Comparison of ENCODE assay signal across 10 mouse cellular contexts in the genomic region with DNA sequence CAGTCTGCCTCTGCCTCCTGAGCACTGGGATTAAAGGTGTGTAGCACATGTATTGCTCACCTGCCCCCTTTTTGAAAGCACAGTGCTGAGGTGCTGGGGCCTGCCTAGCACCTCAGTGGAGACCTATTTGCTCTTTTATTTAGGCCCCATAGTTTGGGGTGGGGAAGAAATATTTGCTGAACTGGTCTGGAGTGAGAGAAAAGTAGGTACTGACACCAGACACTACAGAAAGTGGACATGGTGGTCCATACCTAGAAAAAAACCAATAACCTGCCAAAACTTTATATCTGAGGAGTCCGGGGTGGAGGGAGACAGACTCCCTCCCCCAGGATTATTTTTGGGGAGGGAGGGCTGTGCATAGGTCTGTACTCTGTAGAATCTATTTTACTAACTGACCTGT. TPM values are rescaled to one million over a fixed set of nuclear protein-coding genes. Genes with fewer than 3 reads are reported as not detected.
DNase-seq lines count a peak whose midpoint lies in the region; ATAC-seq and TF ChIP-seq lines count a peak whose summit lies in the region.
"Not testable (repeated sequence)": the region's sequence is repeated elsewhere in the genome, so short reads cannot be mapped to it uniquely, and the experiment has no call there.
"Had no signal": no experiment of that assay in that cellular context is flagged by ENCODE, and none has a peak within 500 bp of the region (broad histone marks: within the 10 kb centered on the region; RNA-seq: fewer than 3 reads in every experiment).

No protein-coding gene starts in this region.

- H3K4me1 ChIP-seq in forebrain, embryonic 10.5 days: peaks cover 42% of the 10 kb centered on the region
- H3K4me1 ChIP-seq in hindbrain, embryonic 16.5 days (ENCODE audit: control insufficient read depth, insufficient read depth, low read depth, low read length): peaks cover 20% of the 10 kb centered on the region
- H3K4me1 ChIP-seq in midbrain, embryonic 12.5 days: peaks cover 26% of the 10 kb centered on the region
- H3K4me1 ChIP-seq in neural tube, embryonic 12.5 days: peaks cover 23% of the 10 kb centered on the region

- H3K27me3 ChIP-seq in forebrain, embryonic 10.5 days (ENCODE audit: poor library complexity, severe bottlenecking); hindbrain, embryonic 16.5 days (replicated peaks; ENCODE audit: control insufficient read depth, insufficient read depth, low read length); midbrain, embryonic 12.5 days; neural tube, embryonic 12.5 days (replicated peaks): not testable (repeated sequence)

- peaks cover 48% of the 10 kb centered on the region for H3K36me3 ChIP-seq in forebrain, embryonic 10.5 days (replicated peaks)
- not testable (repeated sequence) for H3K36me3 ChIP-seq in hindbrain, embryonic 16.5 days (ENCODE audit: control insufficient read depth, insufficient read depth, low read length)
- peaks cover 26% of the 10 kb centered on the region for H3K36me3 ChIP-seq in midbrain, embryonic 12.5 days
- peaks cover 20% of the 10 kb centered on the region for H3K36me3 ChIP-seq in neural tube, embryonic 12.5 days

- ATAC-seq in hindbrain, embryonic 16.5 days; midbrain, embryonic 12.5 days (ENCODE audit: low FRiP score, low read depth); neural tube, embryonic 12.5 days (ENCODE audit: low FRiP score, low read depth): not testable (repeated sequence)

- H3K9me3 ChIP-seq in forebrain, embryonic 10.5 days; hindbrain, embryonic 16.5 days (ENCODE audit: control insufficient read depth, low read length); midbrain, embryonic 12.5 days; neural tube, embryonic 12.5 days: not testable (repeated sequence)

- TF ChIP-seq CTCF in layer of hippocampus, adult 2 months (conservative IDR thresholded peaks at IDR 0.05): not testable (repeated sequence)

- H3K9ac ChIP-seq in hindbrain, embryonic 16.5 days (ENCODE audit: low read depth, low read length); midbrain, embryonic 12.5 days (replicated peaks); neural tube, embryonic 12.5 days: not testable (repeated sequence)

- DNase-seq in cerebellum, adult 8-10 months: peak; percentile 33
- DNase-seq in forebrain, embryonic 10.5 days (ENCODE audit: extremely low spot score, low spot score); layer of hippocampus, adult 2 months (ENCODE audit: low spot score in 2 of 2): not testable (repeated sequence)
- peak; percentile 85 for DNase-seq in heart, adult 11 months

- H3K4me3 ChIP-seq in forebrain, embryonic 10.5 days: peak overlapping the region; percentile 76; the same call in 1 of the 2 replicates
- H3K4me3 ChIP-seq in hindbrain, embryonic 16.5 days (ENCODE audit: low read length); layer of hippocampus, adult 2 months; neural tube, embryonic 12.5 days: not testable (repeated sequence)
- peak overlapping the region; percentile 91 for H3K4me3 ChIP-seq in midbrain, embryonic 12.5 days

- H3K27ac ChIP-seq in forebrain, embryonic 10.5 days; hindbrain, embryonic 16.5 days (ENCODE audit: low read depth, low read length); midbrain, embryonic 12.5 days (replicated peaks); neural tube, embryonic 12.5 days: not testable (repeated sequence)
- peak overlapping the region; percentile 10; the same call in 1 of the 2 replicates for H3K27ac ChIP-seq in layer of hippocampus, adult 2 months

- peak overlapping the region; percentile 61 for H3K4me2 ChIP-seq in hindbrain, embryonic 16.5 days (ENCODE audit: low read length)
- peak overlapping the region; percentile 84 for H3K4me2 ChIP-seq in midbrain, embryonic 12.5 days (replicated peaks)
- peak overlapping the region; percentile 83 for H3K4me2 ChIP-seq in neural tube, embryonic 12.5 days (replicated peaks)

- 77% methylated on average over 1 of the region's 1 CpGs for whole genome bisulfite sequencing in forebrain, embryonic 10.5 days
- WGBS in hindbrain, embryonic 16.5 days: 100% methylated on average over 1 of the region's 1 CpGs
- 76% methylated on average over 1 of the region's 1 CpGs for WGBS in midbrain, embryonic 12.5 days
- 85% methylated on average over 1 of the region's 1 CpGs for WGBS in neural tube, embryonic 12.5 days

RNA-seq across cellular contexts. Expression of a gene that starts 0.8 kb away (rescaled TPM):
- polyA plus RNA-seq in forebrain, embryonic 10.5 days (2016; fragmentation: Nextera tagmentation; extraction: Ambion mirVana): 21.3 and 26.4 TPM in 2 replicates
- polyA plus RNA-seq in hindbrain, embryonic 16.5 days (2015; fragmentation: Nextera tagmentation; extraction: Ambion mirVana): 19.6 and 25.3 TPM in 2 replicates
- total RNA-seq in layer of hippocampus, adult 2 months (2021): 10 to 100 TPM; 38.3 to 49.5 TPM
- polyA plus RNA-seq in midbrain, embryonic 12.5 days (2016; fragmentation: Nextera tagmentation; extraction: Ambion mirVana): 21.5 and 21.7 TPM in 2 replicates
- 22.4 and 25.3 TPM in 2 replicates for polyA plus RNA-seq in neural tube, embryonic 12.5 days (2016; fragmentation: Nextera tagmentation; extraction: Ambion mirVana)

RNA-seq across cellular contexts. Expression of a gene that starts 5.2 kb away (rescaled TPM):
- polyA plus RNA-seq in forebrain, embryonic 10.5 days (2016; fragmentation: Nextera tagmentation; extraction: Ambion mirVana): 69.6 and 75.4 TPM in 2 replicates
- 40.3 and 54.2 TPM in 2 replicates for polyA plus RNA-seq in hindbrain, embryonic 16.5 days (2015; fragmentation: Nextera tagmentation; extraction: Ambion mirVana)
- total RNA-seq in layer of hippocampus, adult 2 months (2021): 10 to 100 TPM; 42.5 to 45.5 TPM
- 50.5 and 55.1 TPM in 2 replicates for polyA plus RNA-seq in midbrain, embryonic 12.5 days (2016; fragmentation: Nextera tagmentation; extraction: Ambion mirVana)
- polyA plus RNA-seq in neural tube, embryonic 12.5 days (2016; fragmentation: Nextera tagmentation; extraction: Ambion mirVana): 33.8 and 44.2 TPM in 2 replicates

RNA-seq across cellular contexts. Expression of a gene that starts 9.9 kb away (rescaled TPM):
- polyA plus RNA-seq in forebrain, embryonic 10.5 days (2016; fragmentation: Nextera tagmentation; extraction: Ambion mirVana): 4.5 and 5.8 TPM in 2 replicates
- 2.0 and 2.2 TPM in 2 replicates for polyA plus RNA-seq in hindbrain, embryonic 16.5 days (2015; fragmentation: Nextera tagmentation; extraction: Ambion mirVana)
- not detected for total RNA-seq in layer of hippocampus, adult 2 months (2021)
- polyA plus RNA-seq in midbrain, embryonic 12.5 days (2016; fragmentation: Nextera tagmentation; extraction: Ambion mirVana): 3.8 and 3.9 TPM in 2 replicates
- 3.8 and 4.2 TPM in 2 replicates for polyA plus RNA-seq in neural tube, embryonic 12.5 days (2016; fragmentation: Nextera tagmentation; extraction: Ambion mirVana)
- total RNA-seq: heart, postnatal 14 days; left cerebral cortex, postnatal 36 days had no signal
- polyA plus RNA-seq: inflammation-experienced regulatory T-cells, adult 6 months had no signal

RNA-seq across cellular contexts. Expression of a gene that starts 11.8 kb away (rescaled TPM):
- polyA plus RNA-seq in forebrain, embryonic 10.5 days (2016; fragmentation: Nextera tagmentation; extraction: Ambion mirVana): 7.0 and 7.2 TPM in 2 replicates
- polyA plus RNA-seq in hindbrain, embryonic 16.5 days (2015; fragmentation: Nextera tagmentation; extraction: Ambion mirVana): 8.1 and 10.2 TPM in 2 replicates
- total RNA-seq in layer of hippocampus, adult 2 months (2021): 10 to 100 TPM; 33.7 to 35.6 TPM
- polyA plus RNA-seq in midbrain, embryonic 12.5 days (2016; fragmentation: Nextera tagmentation; extraction: Ambion mirVana): 6.6 and 6.9 TPM in 2 replicates
- polyA plus RNA-seq in neural tube, embryonic 12.5 days (2016; fragmentation: Nextera tagmentation; extraction: Ambion mirVana): 6.6 and 6.8 TPM in 2 replicates

RNA-seq across cellular contexts. Expression of a gene that starts 21.8 kb away (rescaled TPM):
- 89.4 and 96.6 TPM in 2 replicates for polyA plus RNA-seq in forebrain, embryonic 10.5 days (2016; fragmentation: Nextera tagmentation; extraction: Ambion mirVana)
- polyA plus RNA-seq in hindbrain, embryonic 16.5 days (2015; fragmentation: Nextera tagmentation; extraction: Ambion mirVana): 93.4 and 97.0 TPM in 2 replicates
- 10 to 100 TPM; 44.3 to 45.3 TPM for total RNA-seq in layer of hippocampus, adult 2 months (2021)
- polyA plus RNA-seq in midbrain, embryonic 12.5 days (2016; fragmentation: Nextera tagmentation; extraction: Ambion mirVana): 96.1 and 97.8 TPM in 2 replicates
- polyA plus RNA-seq in neural tube, embryonic 12.5 days (2016; fragmentation: Nextera tagmentation; extraction: Ambion mirVana): 86.3 and 86.7 TPM in 2 replicates
